In genomic region chr1:56971441-56971861, GRCm38 (mm10) we compare ENCODE assay signal across 8 mouse cellular contexts. TPM values are rescaled to one million over a fixed set of nuclear protein-coding genes. Genes with fewer than 3 reads are reported as not detected.
DNase-seq lines count a peak whose midpoint lies in the region; ATAC-seq and TF ChIP-seq lines count a peak whose summit lies in the region.

No protein-coding gene starts in this region.

- no peak for TF ChIP-seq CTCF in left cerebral cortex, adult 2 months (IDR thresholded peaks at IDR 0.05)

- under 1% methylated on average over 28 of the region's 29 CpGs for WGBS in hindbrain, embryonic 10.5 days
- WGBS in liver, embryonic 16.5 days (ENCODE audit: insufficient replicate concordance), result under 1% methylated on average over 27 of the region's 29 CpGs

- no peak for ATAC-seq in liver, embryonic 16.5 days (ENCODE audit: low read depth)

- intact Hi-C loops in left cerebral cortex, adult 2 months (cut with DNase I), result loop anchor here (10.0 kb wide), 1 partner anchor 847 kb away; no protein-coding TSS in a partner anchor
- intact Hi-C loops in left cerebral cortex, postnatal 36 days (cut with DNase I), result loop anchor here (5.0 to 10.0 kb wide), 3 partner anchors 293 to 1009 kb away; no protein-coding TSS in a partner anchor

- H3K27me3 ChIP-seq in hindbrain, embryonic 10.5 days (ENCODE audit: insufficient read depth, poor library complexity, severe bottlenecking), result peaks cover 59% of the 10 kb centered on the region
- peaks cover 75% of the 10 kb centered on the region for H3K27me3 ChIP-seq in liver, embryonic 16.5 days (ENCODE audit: control insufficient read depth, insufficient read depth, low read depth, low read length)

- H3K4me2 ChIP-seq in liver, embryonic 16.5 days (ENCODE audit: low read depth, low read length), result peak overlapping the region; percentile 73

- DNase-seq in left cerebral cortex, adult 2 months (ENCODE audit: extremely low spot score in 1 of 2, low spot score in 2 of 2), result peak in 1 of 2 experiments; percentile 43
- no peak for DNase-seq in left cerebral cortex, postnatal 36 days (ENCODE audit: low spot score in 2 of 2)
- DNase-seq in adrenal gland, postnatal 36 days, result peak; percentile 44 to 52
- peak; percentile 58 for DNase-seq in hindbrain, embryonic 10.5 days (ENCODE audit: low spot score)
- no peak for DNase-seq in right cerebral cortex, postnatal 36 days (ENCODE audit: low spot score in 2 of 2)
- no peak for DNase-seq in gastrocnemius, adult 18-20 months (ENCODE audit: low spot score)
- DNase-seq in frontal cortex, postnatal 10 days (ENCODE audit: low spot score in 2 of 2), result no peak

- peaks cover 39% of the 10 kb centered on the region for H3K4me1 ChIP-seq in hindbrain, embryonic 10.5 days (replicated peaks)
- no peaks in the 10 kb centered on the region; the same call in 1 of the 2 replicates for H3K4me1 ChIP-seq in liver, embryonic 16.5 days (ENCODE audit: control insufficient read depth, low read depth, low read length)

- H3K9me3 ChIP-seq in hindbrain, embryonic 10.5 days, result no peaks in the 10 kb centered on the region
- no peaks in the 10 kb centered on the region for H3K9me3 ChIP-seq in liver, embryonic 16.5 days (replicated peaks; ENCODE audit: control insufficient read depth, low read length)

- no peak overlapping the region for H3K9ac ChIP-seq in liver, embryonic 16.5 days (ENCODE audit: low read depth, low read length)

- H3K4me3 ChIP-seq in left cerebral cortex, adult 2 months, result peak overlapping the region; percentile 94
- peak overlapping the region; percentile 68 for H3K4me3 ChIP-seq in hindbrain, embryonic 10.5 days
- peak overlapping the region; percentile 62 for H3K4me3 ChIP-seq in liver, embryonic 16.5 days (ENCODE audit: low read depth, low read length)

- peak overlapping the region; percentile 99 for H3K27ac ChIP-seq in left cerebral cortex, adult 2 months
- peak overlapping the region; percentile 93 for H3K27ac ChIP-seq in hindbrain, embryonic 10.5 days
- no peak overlapping the region for H3K27ac ChIP-seq in liver, embryonic 16.5 days (ENCODE audit: low read length)

- no peaks in the 10 kb centered on the region for H3K36me3 ChIP-seq in hindbrain, embryonic 10.5 days
- no peaks in the 10 kb centered on the region for H3K36me3 ChIP-seq in liver, embryonic 16.5 days (ENCODE audit: control insufficient read depth, insufficient read depth)

RNA-seq across cellular contexts. Expression of gene Satb2, which starts 7.0 kb away (rescaled TPM):
- total RNA-seq in left cerebral cortex, adult 2 months (2021), result 10 to 100 TPM; 80.2 to 91.0 TPM
- 10 to 100 TPM; 80.9 to 89.2 TPM for total RNA-seq in left cerebral cortex, postnatal 36 days (2021)
- 1 to 10 TPM; 2.6 to 3.7 TPM for total RNA-seq in adrenal gland, postnatal 36 days (2021)
- 0.98 and 1.3 TPM in 2 replicates for polyA plus RNA-seq in hindbrain, embryonic 10.5 days (2016; fragmentation: Nextera tagmentation; extraction: Ambion mirVana)
- 0.04 TPM in 2 replicates for polyA plus RNA-seq in liver, embryonic 16.5 days (2015; fragmentation: Nextera tagmentation; extraction: Ambion mirVana)
- under 1 TPM; 0.27 to 0.31 TPM for total RNA-seq in gastrocnemius, adult 18-20 months (2021)

Comparison
In these comparisons a context has a peak if more than half of its experiments do, and no peak if none do; other contexts are left out.
1. DNase-seq: peak in adrenal gland, postnatal 36 days (2 of 2) and hindbrain, embryonic 10.5 days (single experiment); none in left cerebral cortex, postnatal 36 days (0 of 2), right cerebral cortex, postnatal 36 days (0 of 2), gastrocnemius, adult 18-20 months (single experiment) and frontal cortex, postnatal 10 days (0 of 2).
2. RNA of gene Satb2, which starts 7.0 kb away (total RNA-seq): 80.2 to 91.0 TPM in left cerebral cortex, adult 2 months and 80.9 to 89.2 TPM in left cerebral cortex, postnatal 36 days; 2.6 to 3.7 TPM in adrenal gland, postnatal 36 days and 0.27 to 0.31 TPM in gastrocnemius, adult 18-20 months; every median in the first group is over 10 times any median in the second.
3. Peak in every context shown above with its lines, with median percentiles within 50 percentile points of each other: H3K4me3 ChIP-seq.